Mouse (Mus musculus) ES-Bruce4 (cell line): ENCODE data around the gene Gipc3.

Source experiments
- CTCF ChIP-seq: IDR thresholded peaks from one replicate; pipeline ENCODE4 v1.8.1; 2011; ENCODE audit warnings: low read depth, low read length
- POLR2A ChIP-seq: IDR thresholded peaks from one replicate; pipeline ENCODE4 v1.8.1; 2011; ENCODE audit warnings: low read length; ENCODE audit not compliant: insufficient read depth

- TF ChIP-seq POLR2A: no peak
- no peak for TF ChIP-seq CTCF
Measured at GRCm38 (mm10) chr10:81290698-81291460, 52.2 kb downstream of the Gipc3 start.
